Mouse (Mus musculus) forebrain, embryonic 10.5 days (tissue): ENCODE results near the gene Lrrc8e. TPM values are rescaled to one million over a fixed set of nuclear protein-coding genes. Genes with fewer than 3 reads are reported as not detected.

Experiments used
- DNase-seq: peaks from one replicate; pipeline ENCODE4 v3.0.0-alpha.2; 2017; ENCODE audit warnings: low spot score; ENCODE audit errors: extremely low spot score
- H3K27ac ChIP-seq: fragments of 300-500 bp; sonication (generic); 2 replicates; pipeline ENCODE4 v1.5.1; 2016; ENCODE audit warnings: mild to moderate bottlenecking
- H3K27me3 ChIP-seq: fragments of 300-500 bp; sonication (generic); 2 replicates; pipeline ENCODE4 v1.6.1; 2016; ENCODE audit warnings: mild to moderate bottlenecking; ENCODE audit not compliant: poor library complexity, severe bottlenecking
- H3K36me3 ChIP-seq: fragments of 300-500 bp; sonication (generic); replicated peaks from 2 replicates; pipeline ENCODE4 v1.6.1; 2016; ENCODE audit warnings: mild to moderate bottlenecking, moderate library complexity
- H3K4me1 ChIP-seq: fragments of 300-500 bp; sonication (generic); 2 replicates; pipeline ENCODE4 v1.6.1; 2016
- H3K4me3 ChIP-seq: fragments of 300-500 bp; sonication (generic); 2 replicates; pipeline ENCODE4 v1.5.1; 2016; ENCODE audit warnings: mild to moderate bottlenecking, moderate library complexity
- H3K9me3 ChIP-seq: fragments of 300-500 bp; sonication (generic); 2 replicates; pipeline ENCODE4 v1.6.1; 2016; ENCODE audit warnings: mild to moderate bottlenecking, moderate library complexity
- WGBS: fragments of 180-500 bp; shearing (Covaris S2); methylation state at CpG from one replicate; pipeline ENCODE4 v1.1.7; 2016; 5-methylcytosine and 5-hydroxymethylcytosine counted together
- polyA plus RNA-seq: library from polyadenylated mRNA; unstranded; fragments of >200 nt; fragmentation: Nextera tagmentation; extraction: Ambion mirVana; gene quantifications from 2 replicates; pipeline ENCODE4 v1.2.1, GENCODE M21; 2016

The Lrrc8e gene
- polyA plus RNA-seq, 1 experiment from 2014 or later, result 0.12 TPM

GRCm38 (mm10) chr8:4207016-4207350, 19.6 kb upstream of the Lrrc8e start:
- H3K9me3 ChIP-seq, result peaks cover 6% of the 10 kb centered on the region; the same call in 1 of the 2 replicates
- no peak overlapping the region for H3K27ac ChIP-seq
- H3K36me3 ChIP-seq, result peaks cover 26% of the 10 kb centered on the region
- H3K4me3 ChIP-seq, result no peak overlapping the region
- 50% methylated on average over 2 of the region's 2 CpGs for WGBS
- peaks cover 21% of the 10 kb centered on the region for H3K4me1 ChIP-seq
- DNase-seq, result no peak
- H3K27me3 ChIP-seq, result peaks cover 66% of the 10 kb centered on the region

GRCm38 (mm10) chr8:4211097-4211496, 15.5 kb upstream of the Lrrc8e start:
- Histone ChIP-seq H3K27me3 (peaks cover 60% of the 10 kb centered on the region), H3K27ac (no peak overlapping the region)
- 81% methylated on average over 6 of the region's 6 CpGs for WGBS

GRCm38 (mm10) chr8:4212809-4213209, 13.8 kb upstream of the Lrrc8e start:
- peaks cover 54% of the 10 kb centered on the region for H3K4me1 ChIP-seq

More at GRCm38 (mm10) chr8:4211097-4211496, 15.5 kb upstream of the Lrrc8e start:
- peaks cover 35% of the 10 kb centered on the region for H3K36me3 ChIP-seq
- DNase-seq, result no peak
- H3K4me1 ChIP-seq, result peaks cover 50% of the 10 kb centered on the region
- peaks cover 6% of the 10 kb centered on the region; the same call in 1 of the 2 replicates for H3K9me3 ChIP-seq
- H3K4me3 ChIP-seq, result no peak overlapping the region

GRCm38 (mm10) chr8:4213210-4214005, 13.2 kb upstream of the Lrrc8e start:
- 2% methylated on average over 18 of the region's 18 CpGs for WGBS
- DNase-seq, result peak; percentile 64
- Histone ChIP-seq H3K27me3 (peaks cover 60% of the 10 kb centered on the region), H3K4me3 (peak overlapping the region; percentile 49), H3K36me3 (peaks cover 35% of the 10 kb centered on the region), H3K9me3 (peaks cover 6% of the 10 kb centered on the region; the same call in 1 of the 2 replicates), H3K27ac (peak overlapping the region; percentile 81), H3K4me1 (peaks cover 55% of the 10 kb centered on the region)

More at GRCm38 (mm10) chr8:4212809-4213209, 13.8 kb upstream of the Lrrc8e start:
- H3K27me3 ChIP-seq, result peaks cover 60% of the 10 kb centered on the region
- H3K27ac ChIP-seq, result peak overlapping the region; percentile 81
- peaks cover 35% of the 10 kb centered on the region for H3K36me3 ChIP-seq
- 1% methylated on average over 25 of the region's 25 CpGs for WGBS
- peaks cover 6% of the 10 kb centered on the region; the same call in 1 of the 2 replicates for H3K9me3 ChIP-seq
- peak; percentile 53 for DNase-seq
- peak overlapping the region; percentile 49 for H3K4me3 ChIP-seq

GRCm38 (mm10) chr8:4214006-4214980, 12.3 kb upstream of the Lrrc8e start:
- peak; percentile 55 for DNase-seq
- Histone ChIP-seq H3K9me3 (peaks cover 6% of the 10 kb centered on the region; the same call in 1 of the 2 replicates), H3K27me3 (peaks cover 62% of the 10 kb centered on the region), H3K4me1 (peaks cover 55% of the 10 kb centered on the region), H3K27ac (peak overlapping the region; percentile 81), H3K36me3 (peaks cover 30% of the 10 kb centered on the region), H3K4me3 (peak overlapping the region; percentile 49)
- WGBS, result 11% methylated on average over 33 of the region's 33 CpGs

GRCm38 (mm10) chr8:4216296-4216695, 10.3 kb upstream of the Lrrc8e start:
- H3K4me3 ChIP-seq, result peak overlapping the region; percentile 72
- H3K27me3 ChIP-seq, result peaks cover 62% of the 10 kb centered on the region
- no peaks in the 10 kb centered on the region for H3K9me3 ChIP-seq
- DNase-seq, result peak; percentile 24
- WGBS, result 5% methylated on average over 18 of the region's 18 CpGs
- H3K36me3 ChIP-seq, result peaks cover 10% of the 10 kb centered on the region
- H3K27ac ChIP-seq, result peak overlapping the region; percentile 95
- peaks cover 55% of the 10 kb centered on the region for H3K4me1 ChIP-seq

- Histone ChIP-seq H3K27ac (peak within 1 kb of the TSS; percentile 95), H3K4me1 (peaks cover 55% of the 10 kb centered on the region), H3K9me3 (no peaks in the 10 kb centered on the region), H3K4me3 (peak within 1 kb of the TSS; percentile 72), H3K36me3 (peaks cover 9% of the 10 kb centered on the region; the same call in 1 of the 2 replicates), H3K27me3 (peaks cover 62% of the 10 kb centered on the region)
- under 1% methylated on average over 44 of the region's 44 CpGs for WGBS
- peak; percentile 73 for DNase-seq
These were observed 9.6 kb upstream of the Lrrc8e start, which contains the start of gene Prr36 for GRCm38 (mm10) chr8:4216791-4217621. Prr36 (minus strand) TSS chr8:4217459.

DNA sequence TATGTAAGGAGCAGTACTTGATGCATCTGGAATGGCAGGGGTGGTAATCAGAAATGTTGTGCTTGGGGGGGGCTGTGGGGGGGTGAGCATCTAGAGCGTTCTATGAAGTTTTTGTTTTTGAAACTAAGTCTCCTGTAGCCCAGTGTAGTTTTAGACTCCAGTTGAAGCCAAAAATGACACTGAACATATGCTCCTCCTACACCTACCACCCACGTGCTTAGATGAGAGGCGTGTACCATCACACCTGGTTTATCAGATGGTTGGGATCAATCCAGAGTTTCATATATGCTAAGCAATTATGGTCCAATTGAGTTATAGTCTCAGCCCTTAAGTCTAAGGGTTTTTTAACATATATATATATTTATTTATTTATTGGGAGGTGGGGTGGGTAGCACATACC, 7.0 kb upstream of the Lrrc8e start:
- Histone ChIP-seq H3K27ac (no peak overlapping the region), H3K27me3 (peaks cover 49% of the 10 kb centered on the region), H3K9me3 (no peaks in the 10 kb centered on the region), H3K36me3 (peaks cover 8% of the 10 kb centered on the region; the same call in 1 of the 2 replicates), H3K4me3 (no peak overlapping the region), H3K4me1 (peaks cover 32% of the 10 kb centered on the region)
- DNase-seq, result no peak
- 88% methylated on average over 3 of the region's 3 CpGs for WGBS

DNA sequence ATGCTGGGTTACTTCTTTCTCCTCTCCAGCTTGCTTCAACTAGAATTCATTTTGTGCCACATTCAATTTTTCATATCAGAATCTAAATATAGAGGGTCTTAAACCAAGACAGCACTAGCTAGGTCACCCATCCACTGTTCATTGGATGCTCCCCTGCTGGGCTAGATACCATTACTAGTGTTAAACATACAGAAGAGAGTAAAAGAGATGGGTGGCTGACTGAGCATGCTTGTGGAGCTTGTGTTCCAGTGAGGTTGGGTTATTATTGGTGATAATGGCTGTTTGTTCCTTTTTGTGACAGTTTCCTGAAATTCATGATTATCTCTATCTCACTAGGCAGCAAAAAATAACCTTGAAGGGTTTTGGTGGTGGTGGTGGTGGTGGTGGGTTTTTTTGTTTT, 4.6 kb upstream of the Lrrc8e start:
- no peaks in the 10 kb centered on the region for H3K9me3 ChIP-seq
- DNase-seq, result no peak
- no peaks in the 10 kb centered on the region for H3K36me3 ChIP-seq
- peaks cover 16% of the 10 kb centered on the region for H3K4me1 ChIP-seq
- H3K27ac ChIP-seq, result no peak overlapping the region
- H3K27me3 ChIP-seq, result peaks cover 48% of the 10 kb centered on the region
- H3K4me3 ChIP-seq, result no peak overlapping the region

- peak overlapping the region; percentile 45 for H3K4me3 ChIP-seq
- DNase-seq, result no peak
- H3K27ac ChIP-seq, result 0 out of 2 replicates have a peak overlapping the region, but pooled peaks have one; percentile 20
- H3K27me3 ChIP-seq, result peaks cover 59% of the 10 kb centered on the region
- H3K9me3 ChIP-seq, result no peaks in the 10 kb centered on the region
- H3K4me1 ChIP-seq, result peaks cover 9% of the 10 kb centered on the region
- 23% methylated on average over 4 of the region's 4 CpGs for WGBS
- no peaks in the 10 kb centered on the region for H3K36me3 ChIP-seq
These were observed 304 bp upstream of the Lrrc8e start for GRCm38 (mm10) chr8:4226323-4226722.

GRCm38 (mm10) chr8:4227919-4228318, 1.3 kb downstream of the Lrrc8e start:
- Histone ChIP-seq H3K4me1 (peaks cover 9% of the 10 kb centered on the region), H3K27ac (no peak overlapping the region), H3K36me3 (no peaks in the 10 kb centered on the region), H3K4me3 (no peak overlapping the region), H3K27me3 (peaks cover 59% of the 10 kb centered on the region), H3K9me3 (no peaks in the 10 kb centered on the region)
- DNase-seq, result no peak
- WGBS, result 88% methylated on average over 4 of the region's 4 CpGs

DNA sequence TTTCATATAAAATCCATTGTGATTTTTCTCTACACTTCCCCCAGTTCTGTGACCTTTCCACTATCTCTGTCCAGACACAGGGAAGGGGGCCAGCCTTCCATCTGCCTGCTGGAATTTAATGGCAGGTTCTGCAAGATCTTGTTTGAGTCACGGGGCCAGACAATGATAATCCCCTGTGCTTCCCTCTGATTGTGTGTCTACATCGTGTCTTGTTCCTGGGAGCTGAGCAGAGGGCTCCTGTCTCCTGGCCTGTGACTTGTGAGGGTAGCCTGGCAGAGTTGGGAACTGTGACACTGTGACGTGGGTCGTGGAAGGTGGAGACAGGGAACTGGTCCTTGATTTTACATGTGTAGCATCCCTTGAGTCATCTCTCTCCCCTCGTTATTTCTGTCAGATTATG, 3.2 kb downstream of the Lrrc8e start:
- H3K27me3 ChIP-seq, result peaks cover 58% of the 10 kb centered on the region
- H3K9me3 ChIP-seq, result no peaks in the 10 kb centered on the region
- no peak for DNase-seq
- no peak overlapping the region for H3K4me3 ChIP-seq
- 78% methylated on average over 5 of the region's 5 CpGs for WGBS
- H3K27ac ChIP-seq, result no peak overlapping the region
- no peaks in the 10 kb centered on the region for H3K36me3 ChIP-seq
- peaks cover 9% of the 10 kb centered on the region for H3K4me1 ChIP-seq
